Mouse (Mus musculus): ENCODE data around the gene Spaca9. TPM values are rescaled to one million over a fixed set of nuclear protein-coding genes. Genes with fewer than 3 reads are reported as not detected.

Gene Spaca9
- polyA plus RNA-seq, 1 experiment from 2014 or later, result 0.60 TPM

DNA sequence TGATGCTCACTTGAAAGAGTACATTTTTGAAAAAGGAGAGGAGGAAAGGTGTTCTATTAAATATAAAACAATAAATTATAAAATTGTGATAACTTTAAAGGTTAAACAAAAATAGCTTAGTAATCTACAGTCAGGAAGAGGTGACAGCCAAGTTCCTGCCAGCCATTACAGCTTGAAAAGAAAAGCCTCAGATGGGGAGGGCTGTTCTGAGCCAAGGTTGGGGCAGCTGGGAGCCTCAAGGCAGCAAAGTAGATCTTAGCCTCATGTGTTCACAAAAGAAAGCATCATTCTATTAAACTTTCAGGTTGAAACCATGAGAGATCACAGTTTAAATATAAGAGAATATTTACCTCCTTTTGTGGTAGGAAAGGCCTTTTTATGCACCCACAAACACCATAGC, 31.1 kb upstream of the Spaca9 start:
- no peaks in the 10 kb centered on the region for H3K27me3 ChIP-seq (replicated peaks; ENCODE audit: control insufficient read depth, insufficient read depth, low read length)
- H3K4me1 ChIP-seq (replicated peaks; ENCODE audit: control insufficient read depth, insufficient read depth, low read length), result no peaks in the 10 kb centered on the region
- H3K4me2 ChIP-seq (replicated peaks; ENCODE audit: low read depth), result no peak overlapping the region
- H3K36me3 ChIP-seq (ENCODE audit: control insufficient read depth, insufficient read depth), result no peaks in the 10 kb centered on the region
- no peak overlapping the region for H3K9ac ChIP-seq (ENCODE audit: low read depth, low read length)
- H3K4me3 ChIP-seq (ENCODE audit: low read depth, low read length), result no peak overlapping the region
- ATAC-seq, result no peak
- no peak overlapping the region for H3K27ac ChIP-seq (ENCODE audit: low read depth, low read length)
- TF ChIP-seq CTCF (IDR thresholded peaks at IDR 0.05; ENCODE audit: low read depth), result no peak
- no peaks in the 10 kb centered on the region for H3K9me3 ChIP-seq (ENCODE audit: control insufficient read depth)

DNA sequence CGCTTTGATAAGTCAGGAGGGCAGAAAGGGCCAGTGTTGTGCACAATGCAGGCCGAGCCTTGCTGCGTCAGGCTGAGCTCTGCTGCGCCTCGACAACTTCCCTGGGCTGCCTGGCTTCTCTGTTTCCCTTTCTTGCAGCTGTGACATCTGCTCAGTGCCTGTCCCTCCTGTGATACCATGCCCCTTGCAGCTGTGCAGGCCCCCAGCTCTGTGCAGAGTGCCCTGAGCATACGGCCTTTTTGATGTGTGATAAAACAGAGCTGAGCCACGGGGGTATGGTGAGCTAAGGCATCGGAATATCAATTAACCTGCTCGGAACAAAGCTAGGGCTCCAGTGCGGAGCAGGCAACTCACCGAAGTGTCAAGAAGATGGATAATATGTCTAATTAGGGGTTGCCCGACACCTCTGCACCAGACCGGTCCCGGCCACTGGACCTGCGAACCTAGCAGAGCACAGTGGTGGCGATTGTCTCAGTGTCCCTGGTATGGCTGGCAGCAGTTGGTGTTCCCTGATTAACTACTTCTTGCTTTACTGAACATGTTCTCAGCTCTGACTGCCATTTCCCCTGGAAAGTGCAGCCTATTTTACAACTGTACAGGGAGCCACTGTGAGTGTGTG, 28.4 kb upstream of the Spaca9 start:
- Histone ChIP-seq H3K4me1 (replicated peaks; ENCODE audit: control insufficient read depth, insufficient read depth, low read length) (no peaks in the 10 kb centered on the region), H3K27me3 (replicated peaks; ENCODE audit: control insufficient read depth, insufficient read depth, low read length) (no peaks in the 10 kb centered on the region), H3K4me2 (replicated peaks; ENCODE audit: low read depth) (no peak overlapping the region), H3K9me3 (ENCODE audit: control insufficient read depth) (no peaks in the 10 kb centered on the region), H3K36me3 (ENCODE audit: control insufficient read depth, insufficient read depth) (no peaks in the 10 kb centered on the region), H3K9ac (ENCODE audit: low read depth, low read length) (no peak overlapping the region), H3K4me3 (ENCODE audit: low read depth, low read length) (no peak overlapping the region), H3K27ac (ENCODE audit: low read depth, low read length) (no peak overlapping the region)
- ATAC-seq, result no peak
- WGBS, result 56% methylated on average over 16 of the region's 16 CpGs
- TF ChIP-seq CTCF (IDR thresholded peaks at IDR 0.05; ENCODE audit: low read depth), result no peak

DNA sequence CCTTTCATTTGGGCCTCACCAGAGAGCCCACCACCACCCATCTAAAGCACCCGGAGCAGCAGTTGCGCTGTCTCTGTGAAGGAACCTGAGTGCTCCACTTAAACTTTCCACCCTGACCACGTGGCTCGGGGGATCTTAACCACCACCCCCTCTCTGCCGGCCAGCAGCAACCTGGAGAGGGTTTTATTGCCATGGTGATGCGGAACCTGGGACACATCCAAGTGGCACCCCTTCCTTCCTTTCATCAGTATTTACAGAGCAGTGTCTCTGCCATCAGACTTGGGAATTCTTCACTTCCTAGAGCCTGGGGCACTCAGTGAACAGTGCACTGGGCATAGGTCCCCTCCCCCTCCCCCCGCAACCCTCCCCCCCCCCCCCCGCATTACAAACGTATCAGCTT, 24.4 kb upstream of the Spaca9 start:
- Histone ChIP-seq H3K36me3 (ENCODE audit: control insufficient read depth, insufficient read depth) (no peaks in the 10 kb centered on the region), H3K27me3 (replicated peaks; ENCODE audit: control insufficient read depth, insufficient read depth, low read length) (no peaks in the 10 kb centered on the region), H3K9ac (ENCODE audit: low read depth, low read length) (no peak overlapping the region), H3K4me2 (replicated peaks; ENCODE audit: low read depth) (no peak overlapping the region), H3K4me1 (replicated peaks; ENCODE audit: control insufficient read depth, insufficient read depth, low read length) (no peaks in the 10 kb centered on the region), H3K4me3 (ENCODE audit: low read depth, low read length) (no peak overlapping the region), H3K27ac (ENCODE audit: low read depth, low read length) (no peak overlapping the region), H3K9me3 (ENCODE audit: control insufficient read depth) (no peaks in the 10 kb centered on the region)
- 43% methylated on average over 9 of the region's 9 CpGs for WGBS
- ATAC-seq, result no peak
- no peak for TF ChIP-seq CTCF (IDR thresholded peaks at IDR 0.05; ENCODE audit: low read depth)

DNA sequence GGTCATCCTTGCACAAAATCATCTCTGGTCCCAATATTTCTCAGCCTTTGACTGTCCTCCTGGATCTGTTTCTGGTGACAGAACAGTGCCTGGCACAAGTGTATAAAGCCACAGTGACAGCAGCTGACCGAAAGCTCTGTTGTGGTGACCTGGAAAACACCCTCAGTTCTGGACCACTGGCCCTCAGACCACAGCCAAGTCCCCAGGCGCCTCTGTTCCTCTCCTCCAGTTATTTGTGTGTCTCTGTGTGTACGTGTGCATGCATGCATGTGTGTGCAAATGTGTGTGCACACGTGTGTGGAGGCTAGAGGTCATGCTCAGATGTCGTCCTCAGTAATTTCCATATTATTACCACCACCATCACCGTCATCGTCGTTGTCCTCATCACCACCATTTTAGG, 22.9 kb upstream of the Spaca9 start:
- TF ChIP-seq CTCF (IDR thresholded peaks at IDR 0.05; ENCODE audit: low read depth), result no peak

DNA sequence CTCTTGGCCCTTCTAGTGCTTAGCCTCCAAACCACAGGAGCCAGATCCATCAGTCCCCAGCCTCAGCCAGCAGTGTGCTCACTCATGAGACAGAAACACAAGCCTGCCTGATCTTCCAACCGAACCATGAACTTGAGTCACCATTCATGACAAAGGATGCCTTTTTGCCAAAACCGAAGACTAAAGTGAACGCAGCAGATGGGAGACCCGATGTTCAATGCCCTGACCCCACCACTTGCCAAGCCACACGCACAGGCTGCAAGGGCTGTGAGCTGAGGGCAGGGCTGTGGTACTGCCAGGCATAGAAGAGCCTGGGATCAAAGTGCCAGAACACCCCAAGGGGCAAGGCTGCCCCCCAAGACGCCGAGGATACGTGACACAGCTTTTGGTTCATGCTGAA, 13.5 kb upstream of the Spaca9 start:
- Histone ChIP-seq H3K9ac (ENCODE audit: low read depth, low read length) (no peak overlapping the region), H3K4me2 (replicated peaks; ENCODE audit: low read depth) (no peak overlapping the region), H3K27ac (ENCODE audit: low read depth, low read length) (no peak overlapping the region), H3K27me3 (replicated peaks; ENCODE audit: control insufficient read depth, insufficient read depth, low read length) (no peaks in the 10 kb centered on the region), H3K4me1 (replicated peaks; ENCODE audit: control insufficient read depth, insufficient read depth, low read length) (no peaks in the 10 kb centered on the region), H3K36me3 (ENCODE audit: control insufficient read depth, insufficient read depth) (no peaks in the 10 kb centered on the region), H3K4me3 (ENCODE audit: low read depth, low read length) (no peak overlapping the region), H3K9me3 (ENCODE audit: control insufficient read depth) (no peaks in the 10 kb centered on the region)
- ATAC-seq, result no peak
- no peak for TF ChIP-seq CTCF (IDR thresholded peaks at IDR 0.05; ENCODE audit: low read depth)
- 83% methylated on average over 8 of the region's 8 CpGs for WGBS

More for the DNA sequence above, 22.9 kb upstream of the Spaca9 start:
- WGBS, result 86% methylated on average over 8 of the region's 8 CpGs
- H3K4me1 ChIP-seq (replicated peaks; ENCODE audit: control insufficient read depth, insufficient read depth, low read length), result no peaks in the 10 kb centered on the region
- no peak overlapping the region for H3K9ac ChIP-seq (ENCODE audit: low read depth, low read length)
- H3K4me3 ChIP-seq (ENCODE audit: low read depth, low read length), result no peak overlapping the region
- no peak overlapping the region for H3K27ac ChIP-seq (ENCODE audit: low read depth, low read length)
- H3K27me3 ChIP-seq (replicated peaks; ENCODE audit: control insufficient read depth, insufficient read depth, low read length), result no peaks in the 10 kb centered on the region
- H3K9me3 ChIP-seq (ENCODE audit: control insufficient read depth), result no peaks in the 10 kb centered on the region
- H3K36me3 ChIP-seq (ENCODE audit: control insufficient read depth, insufficient read depth), result no peaks in the 10 kb centered on the region
- no peak for ATAC-seq
- no peak overlapping the region for H3K4me2 ChIP-seq (replicated peaks; ENCODE audit: low read depth)

DNA sequence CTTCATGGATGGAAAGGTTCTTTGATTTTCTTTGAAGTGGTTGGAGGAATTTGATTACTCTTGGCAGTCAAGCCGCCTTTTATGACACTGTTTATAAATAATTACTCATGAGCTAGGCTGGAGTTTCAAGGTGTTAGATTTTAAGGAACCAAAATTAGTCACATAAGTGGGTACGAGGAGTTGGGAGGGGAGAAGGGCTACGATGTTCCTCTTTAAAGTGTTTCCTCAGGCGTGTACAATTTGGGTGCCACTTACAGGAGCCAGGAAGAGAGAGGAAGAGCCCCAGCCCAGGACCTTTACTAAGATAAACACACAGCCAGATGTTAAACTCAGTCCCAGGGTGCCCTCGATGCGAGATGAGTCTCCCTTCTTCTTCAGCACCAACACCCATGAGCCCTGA, 7.3 kb upstream of the Spaca9 start:
- TF ChIP-seq CTCF (IDR thresholded peaks at IDR 0.05; ENCODE audit: low read depth), result no peak
- no peaks in the 10 kb centered on the region for H3K36me3 ChIP-seq (ENCODE audit: control insufficient read depth, insufficient read depth)
- no peak for ATAC-seq
- H3K9ac ChIP-seq (ENCODE audit: low read depth, low read length), result no peak overlapping the region
- 51% methylated on average over 6 of the region's 6 CpGs for WGBS
- H3K4me3 ChIP-seq (ENCODE audit: low read depth, low read length), result no peak overlapping the region
- H3K9me3 ChIP-seq (ENCODE audit: control insufficient read depth), result no peaks in the 10 kb centered on the region
- no peaks in the 10 kb centered on the region for H3K4me1 ChIP-seq (replicated peaks; ENCODE audit: control insufficient read depth, insufficient read depth, low read length)
- no peaks in the 10 kb centered on the region for H3K27me3 ChIP-seq (replicated peaks; ENCODE audit: control insufficient read depth, insufficient read depth, low read length)
- H3K4me2 ChIP-seq (replicated peaks; ENCODE audit: low read depth), result no peak overlapping the region
- no peak overlapping the region for H3K27ac ChIP-seq (ENCODE audit: low read depth, low read length)
